Comparison of ENCODE assay signal across 10 mouse cellular contexts in the genomic region with DNA sequence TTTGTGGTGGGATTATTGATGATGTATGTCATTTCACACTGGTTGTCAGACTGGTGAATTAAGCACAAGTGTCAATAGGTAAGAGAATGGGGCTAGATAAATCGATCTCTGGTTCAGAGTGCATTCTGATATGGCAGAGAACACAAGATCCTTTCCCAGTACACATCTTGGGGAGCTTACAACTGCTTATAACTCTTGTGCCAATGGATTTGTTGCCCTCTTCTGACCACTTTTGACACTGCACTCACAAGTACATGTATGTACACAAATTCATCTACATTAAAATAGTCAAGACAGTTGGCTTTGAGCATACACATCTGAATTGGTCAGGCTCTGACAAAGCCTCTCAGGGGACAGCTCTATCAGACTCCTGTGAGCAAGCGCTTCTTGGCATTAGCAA.
DNase-seq lines count a peak whose midpoint lies in the region; ATAC-seq and TF ChIP-seq lines count a peak whose summit lies in the region.
"Had no signal": no experiment of that assay in that cellular context is flagged by ENCODE, and none has a peak within 500 bp of the region (broad histone marks: within the 10 kb centered on the region; RNA-seq: fewer than 3 reads in every experiment).

No protein-coding gene starts in this region.

- H3K36me3 ChIP-seq in forebrain, embryonic 13.5 days (ENCODE audit: poor library complexity, severe bottlenecking): no peaks in the 10 kb centered on the region
- no peaks in the 10 kb centered on the region for H3K36me3 ChIP-seq in midbrain, postnatal 0 days (ENCODE audit: insufficient read depth, low read length)
- no peaks in the 10 kb centered on the region for H3K36me3 ChIP-seq in heart, embryonic 10.5 days

- no peaks in the 10 kb centered on the region for H3K27me3 ChIP-seq in forebrain, embryonic 13.5 days
- H3K27me3 ChIP-seq in midbrain, postnatal 0 days (ENCODE audit: insufficient read depth, low read length): no peaks in the 10 kb centered on the region
- H3K27me3 ChIP-seq in heart, embryonic 10.5 days (ENCODE audit: insufficient read depth, poor library complexity, severe bottlenecking): no peaks in the 10 kb centered on the region

- no peak overlapping the region for H3K9ac ChIP-seq in forebrain, embryonic 13.5 days
- no peak overlapping the region for H3K9ac ChIP-seq in midbrain, postnatal 0 days (replicated peaks; ENCODE audit: low read length, poor library complexity, severe bottlenecking)

- H3K4me3 ChIP-seq in layer of hippocampus, adult 2 months: no peak overlapping the region
- no peak overlapping the region for H3K4me3 ChIP-seq in forebrain, embryonic 13.5 days
- H3K4me3 ChIP-seq in midbrain, postnatal 0 days (ENCODE audit: low read depth, low read length): no peak overlapping the region
- no peak overlapping the region for H3K4me3 ChIP-seq in heart, embryonic 10.5 days
- H3K4me3 ChIP-seq: gastrocnemius, adult 2 months had no signal

- H3K4me1 ChIP-seq in forebrain, embryonic 13.5 days: no peaks in the 10 kb centered on the region
- no peaks in the 10 kb centered on the region for H3K4me1 ChIP-seq in midbrain, postnatal 0 days (ENCODE audit: insufficient read depth, low read length)
- no peaks in the 10 kb centered on the region for H3K4me1 ChIP-seq in heart, embryonic 10.5 days

- peak; percentile 74 for TF ChIP-seq CTCF in layer of hippocampus, adult 2 months (conservative IDR thresholded peaks at IDR 0.05)
- peak; percentile 77 for TF ChIP-seq CTCF in midbrain, postnatal 0 days (IDR thresholded peaks at IDR 0.05)

- no peak overlapping the region for H3K4me2 ChIP-seq in forebrain, embryonic 13.5 days
- H3K4me2 ChIP-seq in midbrain, postnatal 0 days (ENCODE audit: low read depth, low read length, poor library complexity, severe bottlenecking): no peak overlapping the region

- DNase-seq in layer of hippocampus, adult 2 months (ENCODE audit: low spot score in 2 of 2): peak; percentile 16 to 26
- no peak for DNase-seq in layer of hippocampus, postnatal 36 days
- DNase-seq in WW6 (ENCODE audit: low read depth, low spot score): peak; percentile 20
- peak; percentile 69 for DNase-seq in midbrain, postnatal 0 days (ENCODE audit: low spot score)
- DNase-seq in heart, embryonic 10.5 days (ENCODE audit: low spot score): no peak
- no peak for DNase-seq in adrenal gland, adult 18-20 months (ENCODE audit: low spot score in 2 of 2)
- no peak for DNase-seq in ovary, postnatal 36 days (ENCODE audit: low spot score)
- DNase-seq: gastrocnemius, adult 2 months; thymus, adult 18-20 months had no signal

- no peaks in the 10 kb centered on the region for H3K9me3 ChIP-seq in forebrain, embryonic 13.5 days (replicated peaks)
- H3K9me3 ChIP-seq in midbrain, postnatal 0 days (ENCODE audit: low read length): no peaks in the 10 kb centered on the region
- no peaks in the 10 kb centered on the region for H3K9me3 ChIP-seq in heart, embryonic 10.5 days

- ATAC-seq in forebrain, embryonic 13.5 days: peak; percentile 69; the same call in 1 of the 2 replicates
- ATAC-seq in midbrain, postnatal 0 days (ENCODE audit: low FRiP score): no peak

- WGBS in forebrain, embryonic 13.5 days: 64% methylated on average over 2 of the region's 2 CpGs
- 78% methylated on average over 2 of the region's 2 CpGs for WGBS in midbrain, postnatal 0 days
- WGBS in heart, embryonic 10.5 days: 59% methylated on average over 2 of the region's 2 CpGs

- H3K27ac ChIP-seq in layer of hippocampus, adult 2 months: no peak overlapping the region
- H3K27ac ChIP-seq in forebrain, embryonic 13.5 days: no peak overlapping the region
- H3K27ac ChIP-seq in midbrain, postnatal 0 days (ENCODE audit: low read depth, low read length): no peak overlapping the region
- H3K27ac ChIP-seq in heart, embryonic 10.5 days: no peak overlapping the region
- H3K27ac ChIP-seq: gastrocnemius, adult 2 months had no signal

Comparison
In these comparisons a context has a peak if more than half of its experiments do, and no peak if none do; other contexts are left out.
1. DNase-seq: peak in layer of hippocampus, adult 2 months (2 of 2), WW6 (single experiment) and midbrain, postnatal 0 days (single experiment); none in layer of hippocampus, postnatal 36 days (0 of 2), heart, embryonic 10.5 days (single experiment), adrenal gland, adult 18-20 months (0 of 2) and ovary, postnatal 36 days (single experiment).